Mouse (Mus musculus) embryonic facial prominence, embryonic 14.5 days (tissue): ENCODE results near the gene Klhl2. TPM values are rescaled to one million over a fixed set of nuclear protein-coding genes. Genes with fewer than 3 reads are reported as not detected.

ENCODE experiments used
- ATAC-seq: fragments of 200-750 bp; cut with Nextera tagmentation; 2 replicates; pipeline ENCODE4 v1.8.0; 2017; ENCODE audit warnings: low read depth, moderate number of reproducible peaks, moderate TSS enrichment
- DNase-seq: peaks from one replicate; pipeline ENCODE4 v3.0.0-alpha.2; 2015; ENCODE audit warnings: low spot score
- H3K27ac ChIP-seq: fragments of 300-500 bp; sonication (generic); replicated peaks from 2 replicates; pipeline ENCODE4 v1.5.1; 2014; ENCODE audit warnings: low read depth, mild to moderate bottlenecking, low read length, moderate library complexity
- H3K27me3 ChIP-seq: fragments of 300-500 bp; sonication (generic); replicated peaks from 2 replicates; pipeline ENCODE4 v1.6.1; 2014; ENCODE audit warnings: low read length; ENCODE audit not compliant: control insufficient read depth, insufficient read depth
- H3K36me3 ChIP-seq: fragments of 300-500 bp; sonication (generic); 2 replicates; pipeline ENCODE4 v1.6.1; 2014; ENCODE audit warnings: low read length, mixed read lengths; ENCODE audit not compliant: control insufficient read depth, insufficient read depth
- H3K4me1 ChIP-seq: fragments of 300-500 bp; sonication (generic); 2 replicates; pipeline ENCODE4 v1.6.1; 2014; ENCODE audit warnings: antibody characterized with exemption, low read length; ENCODE audit not compliant: control insufficient read depth, insufficient read depth
- H3K4me2 ChIP-seq: fragments of 300-500 bp; sonication (generic); 2 replicates; pipeline ENCODE4 v1.6.1; 2014; ENCODE audit warnings: low read depth, mild to moderate bottlenecking, low read length, moderate library complexity, mixed read lengths
- H3K4me3 ChIP-seq: fragments of 300-500 bp; sonication (generic); 2 replicates; pipeline ENCODE4 v1.5.1; 2014; ENCODE audit warnings: low read depth, mild to moderate bottlenecking, low read length
- H3K9ac ChIP-seq: fragments of 300-500 bp; sonication (generic); 2 replicates; pipeline ENCODE4 v1.6.1; 2014; ENCODE audit warnings: low read depth, mild to moderate bottlenecking, low read length, moderate library complexity, mixed read lengths
- H3K9me3 ChIP-seq: fragments of 300-500 bp; sonication (generic); 2 replicates; pipeline ENCODE4 v1.6.1; 2016; ENCODE audit warnings: low read length; ENCODE audit not compliant: control insufficient read depth
- WGBS: fragments of 180-500 bp; shearing (Covaris S2); extraction: QIAGEN DNeasy Blood & Tissue Kit; methylation state at CpG from one replicate; pipeline ENCODE4 v1.1.7; 2014; 5-methylcytosine and 5-hydroxymethylcytosine counted together
- polyA plus RNA-seq: library from polyadenylated mRNA; unstranded; fragments of >200 nt; fragmentation: Nextera tagmentation; extraction: Ambion mirVana; gene quantifications from 2 replicates; pipeline ENCODE4 v1.2.1, GENCODE M21; 2014

Klhl2 gene
- polyA plus RNA-seq, 1 experiment from 2014 or later, result 13.2 TPM

DNA sequence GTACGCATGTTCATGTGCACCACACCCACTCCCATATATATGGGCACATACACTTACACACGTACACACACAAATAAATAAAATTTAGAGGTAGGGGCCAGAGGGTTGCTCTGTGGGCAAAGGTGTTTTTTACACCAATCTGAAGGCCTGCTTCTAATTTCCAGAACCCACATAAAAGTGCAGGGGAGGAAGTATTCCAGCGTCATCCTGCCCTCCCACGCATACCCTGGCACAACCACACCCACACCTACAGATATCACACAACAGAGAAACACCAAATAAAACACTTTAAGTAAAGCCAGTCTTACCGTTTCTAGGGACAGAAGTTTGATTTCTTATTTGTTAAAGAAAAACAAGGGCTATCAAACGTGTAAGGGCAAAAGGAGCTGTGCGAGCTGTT, 79.0 kb downstream of the Klhl2 start:
- H3K27ac ChIP-seq, result no peak overlapping the region
- no peak overlapping the region for H3K4me3 ChIP-seq
- no peak for ATAC-seq
- no peaks in the 10 kb centered on the region for H3K4me1 ChIP-seq
- DNase-seq, result no peak
- no peak overlapping the region for H3K4me2 ChIP-seq
- H3K9me3 ChIP-seq, result no peaks in the 10 kb centered on the region
- H3K9ac ChIP-seq, result no peak overlapping the region
- no peaks in the 10 kb centered on the region for H3K27me3 ChIP-seq
- WGBS, result 85% methylated on average over 7 of the region's 7 CpGs
- H3K36me3 ChIP-seq, result 0 out of 2 replicates have a peak, but pooled peaks cover 3% of the 10 kb centered on the region

DNA sequence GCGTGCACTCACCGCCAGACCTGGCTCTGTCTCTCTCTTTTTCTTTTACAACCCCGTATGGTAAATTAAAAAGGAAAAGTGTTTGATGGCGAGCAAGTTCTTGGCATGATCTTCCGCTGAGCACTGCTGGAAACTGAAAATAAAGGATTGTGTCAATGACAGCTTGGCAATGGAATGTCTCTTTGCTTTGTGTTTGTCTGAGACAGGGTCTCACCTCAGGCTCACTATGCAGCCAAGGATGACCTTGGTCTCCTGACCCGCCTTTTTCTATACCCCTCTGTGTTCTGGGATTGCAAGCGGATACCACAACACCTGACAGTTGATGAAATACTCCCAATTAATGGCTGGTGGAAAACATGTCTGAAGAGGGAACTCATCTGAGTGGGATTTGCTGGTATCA, 80.2 kb downstream of the Klhl2 start:
- Histone ChIP-seq H3K36me3 (0 out of 2 replicates have a peak, but pooled peaks cover 3% of the 10 kb centered on the region), H3K4me2 (no peak overlapping the region), H3K9me3 (no peaks in the 10 kb centered on the region), H3K27me3 (no peaks in the 10 kb centered on the region), H3K4me1 (no peaks in the 10 kb centered on the region), H3K4me3 (no peak overlapping the region), H3K9ac (no peak overlapping the region), H3K27ac (no peak overlapping the region)
- DNase-seq (no peak), ATAC-seq (no peak)
- WGBS, result 82% methylated on average over 7 of the region's 7 CpGs

- no peak for DNase-seq
- no peaks in the 10 kb centered on the region for H3K27me3 ChIP-seq
- H3K9ac ChIP-seq, result no peak overlapping the region
- no peak overlapping the region for H3K4me3 ChIP-seq
- H3K27ac ChIP-seq, result no peak overlapping the region
- H3K9me3 ChIP-seq, result no peaks in the 10 kb centered on the region
- ATAC-seq, result no peak
- 80% methylated on average over 9 of the region's 9 CpGs for WGBS
- H3K4me2 ChIP-seq, result no peak overlapping the region
- H3K4me1 ChIP-seq, result no peaks in the 10 kb centered on the region
- 0 out of 2 replicates have a peak, but pooled peaks cover 3% of the 10 kb centered on the region for H3K36me3 ChIP-seq
These were observed 81.2 kb downstream of the Klhl2 start for GRCm38 (mm10) chr8:64768645-64769044.

- H3K4me2 ChIP-seq, result no peak overlapping the region
- H3K27ac ChIP-seq, result no peak overlapping the region
- H3K9ac ChIP-seq, result no peak overlapping the region
- ATAC-seq, result no peak
- 0 out of 2 replicates have a peak, but pooled peaks cover 3% of the 10 kb centered on the region for H3K36me3 ChIP-seq
- H3K9me3 ChIP-seq, result no peaks in the 10 kb centered on the region
- no peaks in the 10 kb centered on the region for H3K27me3 ChIP-seq
- H3K4me1 ChIP-seq, result no peaks in the 10 kb centered on the region
- no peak overlapping the region for H3K4me3 ChIP-seq
- WGBS, result 90% methylated on average over 9 of the region's 9 CpGs
- DNase-seq, result no peak
These were observed 82.8 kb downstream of the Klhl2 start for GRCm38 (mm10) chr8:64767047-64767446.

- H3K4me1 ChIP-seq, result no peaks in the 10 kb centered on the region
- DNase-seq (no peak), ATAC-seq (no peak)
- H3K9ac ChIP-seq, result no peak overlapping the region
- no peak overlapping the region for H3K27ac ChIP-seq
- H3K9me3 ChIP-seq, result no peaks in the 10 kb centered on the region
- H3K4me2 ChIP-seq, result no peak overlapping the region
- 0 out of 2 replicates have a peak, but pooled peaks cover 6% of the 10 kb centered on the region for H3K36me3 ChIP-seq
- 82% methylated on average over 9 of the region's 9 CpGs for WGBS
- H3K27me3 ChIP-seq, result no peaks in the 10 kb centered on the region
- no peak overlapping the region for H3K4me3 ChIP-seq
These were observed 85.7 kb downstream of the Klhl2 start for GRCm38 (mm10) chr8:64764075-64764474.

DNA sequence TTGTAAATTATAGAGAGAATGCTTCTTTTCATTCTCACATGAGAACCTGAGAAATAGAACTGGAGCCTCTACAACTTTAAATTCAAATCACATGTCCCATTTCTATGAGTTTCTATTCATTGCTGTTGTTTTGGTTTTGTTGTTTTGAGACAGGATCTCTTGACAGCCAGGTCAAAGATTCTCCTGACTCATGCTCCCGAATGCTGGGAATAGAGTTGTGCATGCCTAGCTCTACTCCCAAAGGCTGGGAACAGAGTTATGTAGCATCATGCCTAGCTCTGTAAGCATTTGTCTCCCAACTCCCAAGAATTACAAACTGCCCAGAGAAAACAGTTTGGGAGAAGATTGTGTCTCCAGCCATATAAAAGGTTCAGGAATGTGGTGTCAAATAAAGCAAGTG, 87.1 kb downstream of the Klhl2 start:
- Histone ChIP-seq H3K9ac (no peak overlapping the region), H3K4me3 (no peak overlapping the region), H3K9me3 (no peaks in the 10 kb centered on the region), H3K27me3 (no peaks in the 10 kb centered on the region), H3K4me1 (no peaks in the 10 kb centered on the region), H3K36me3 (peaks cover 11% of the 10 kb centered on the region; the same call in 1 of the 2 replicates), H3K27ac (no peak overlapping the region), H3K4me2 (no peak overlapping the region)
- ATAC-seq, result no peak
- 77% methylated on average over 1 of the region's 1 CpGs for WGBS
- DNase-seq, result no peak

- no peak overlapping the region for H3K27ac ChIP-seq
- H3K36me3 ChIP-seq, result peaks cover 12% of the 10 kb centered on the region; the same call in 1 of the 2 replicates
- H3K27me3 ChIP-seq, result no peaks in the 10 kb centered on the region
- no peak overlapping the region for H3K9ac ChIP-seq
- H3K4me3 ChIP-seq, result no peak overlapping the region
- no peaks in the 10 kb centered on the region for H3K9me3 ChIP-seq
- no peak for ATAC-seq
- WGBS, result 86% methylated on average over 8 of the region's 8 CpGs
- H3K4me1 ChIP-seq, result no peaks in the 10 kb centered on the region
- DNase-seq, result peak; percentile 11
- no peak overlapping the region for H3K4me2 ChIP-seq
These were observed 88.4 kb downstream of the Klhl2 start for GRCm38 (mm10) chr8:64761430-64761829.

- 91% methylated on average over 15 of the region's 15 CpGs for WGBS
- Histone ChIP-seq H3K4me2 (no peak overlapping the region), H3K27ac (no peak overlapping the region), H3K4me3 (no peak overlapping the region), H3K27me3 (no peaks in the 10 kb centered on the region), H3K9me3 (no peaks in the 10 kb centered on the region), H3K36me3 (peaks cover 23% of the 10 kb centered on the region), H3K4me1 (no peaks in the 10 kb centered on the region), H3K9ac (no peak overlapping the region)
- no peak for ATAC-seq
- no peak for DNase-seq
These were observed 91.9 kb downstream of the Klhl2 start for GRCm38 (mm10) chr8:64757956-64758355.

GRCm38 (mm10) chr8:64746215-64747058, 103.4 kb downstream of the Klhl2 start:
- no peak overlapping the region for H3K27ac ChIP-seq
- WGBS, result 85% methylated on average over 10 of the region's 10 CpGs
- H3K9me3 ChIP-seq, result no peaks in the 10 kb centered on the region
- H3K4me1 ChIP-seq, result no peaks in the 10 kb centered on the region
- DNase-seq (no peak), ATAC-seq (no peak)
- H3K36me3 ChIP-seq, result peaks cover 17% of the 10 kb centered on the region
- H3K27me3 ChIP-seq, result no peaks in the 10 kb centered on the region
- no peak overlapping the region for H3K4me3 ChIP-seq
- H3K9ac ChIP-seq, result no peak overlapping the region
- no peak overlapping the region for H3K4me2 ChIP-seq
